Mouse (Mus musculus) mature B cell (primary cell): ENCODE results near the gene Mapk8ip3.

Source experiments
- in situ Hi-C: fragments of 300-500 bp; cut with MboI; formaldehyde crosslinking; loops from 2 replicates; pipeline ENCODE4 v1.14.3; 2019

Mapk8ip3 gene

GRCm38 (mm10) chr17:24885356-24886133 is 51.2 kb downstream of the Mapk8ip3 start:
- in situ Hi-C loops = no loop called here

- in situ Hi-C loops = no loop called here
Observed at GRCm38 (mm10) chr17:24884391-24884790, 52.4 kb downstream of the Mapk8ip3 start.

DNA sequence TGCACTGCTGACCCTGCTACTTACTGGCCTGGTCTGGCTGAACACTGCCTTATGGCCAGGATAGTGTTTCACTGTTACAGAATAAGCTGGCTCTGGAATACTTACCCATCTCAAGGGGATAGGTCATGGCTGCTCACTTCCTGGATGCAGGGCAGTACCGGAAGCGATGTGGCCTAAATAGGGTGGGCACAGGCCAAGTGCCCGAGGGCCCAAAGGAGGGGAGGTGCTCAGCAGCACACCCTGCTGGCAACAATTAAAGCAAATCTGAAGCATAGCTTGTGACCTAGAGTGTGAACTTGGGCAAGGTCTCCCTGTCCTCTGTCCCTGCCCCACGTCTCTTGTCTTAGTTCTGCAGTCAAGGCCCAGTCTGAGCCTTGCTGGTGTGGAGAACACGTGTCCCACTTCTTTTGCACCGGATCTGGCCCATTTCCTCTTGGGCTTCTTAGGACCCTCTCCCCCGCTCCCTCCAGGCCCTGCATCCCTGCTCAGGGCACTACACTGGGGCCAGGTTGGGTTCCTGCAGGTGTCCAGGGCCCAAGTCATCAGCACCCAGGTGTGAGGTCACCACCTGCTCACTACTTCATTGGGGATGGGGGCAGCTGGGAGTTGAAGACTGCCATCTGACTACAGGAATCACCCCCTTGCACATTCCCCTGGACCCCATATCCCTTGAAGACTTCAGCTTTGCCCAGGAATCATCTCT is 54.9 kb downstream of the Mapk8ip3 start:
- in situ Hi-C loops = no loop called here

GRCm38 (mm10) chr17:24878531-24878930 is 58.2 kb downstream of the Mapk8ip3 start:
- in situ Hi-C loops = no loop called here

- in situ Hi-C loops = no loop called here
Observed at GRCm38 (mm10) chr17:24878117-24878397, 58.7 kb downstream of the Mapk8ip3 start.

DNA sequence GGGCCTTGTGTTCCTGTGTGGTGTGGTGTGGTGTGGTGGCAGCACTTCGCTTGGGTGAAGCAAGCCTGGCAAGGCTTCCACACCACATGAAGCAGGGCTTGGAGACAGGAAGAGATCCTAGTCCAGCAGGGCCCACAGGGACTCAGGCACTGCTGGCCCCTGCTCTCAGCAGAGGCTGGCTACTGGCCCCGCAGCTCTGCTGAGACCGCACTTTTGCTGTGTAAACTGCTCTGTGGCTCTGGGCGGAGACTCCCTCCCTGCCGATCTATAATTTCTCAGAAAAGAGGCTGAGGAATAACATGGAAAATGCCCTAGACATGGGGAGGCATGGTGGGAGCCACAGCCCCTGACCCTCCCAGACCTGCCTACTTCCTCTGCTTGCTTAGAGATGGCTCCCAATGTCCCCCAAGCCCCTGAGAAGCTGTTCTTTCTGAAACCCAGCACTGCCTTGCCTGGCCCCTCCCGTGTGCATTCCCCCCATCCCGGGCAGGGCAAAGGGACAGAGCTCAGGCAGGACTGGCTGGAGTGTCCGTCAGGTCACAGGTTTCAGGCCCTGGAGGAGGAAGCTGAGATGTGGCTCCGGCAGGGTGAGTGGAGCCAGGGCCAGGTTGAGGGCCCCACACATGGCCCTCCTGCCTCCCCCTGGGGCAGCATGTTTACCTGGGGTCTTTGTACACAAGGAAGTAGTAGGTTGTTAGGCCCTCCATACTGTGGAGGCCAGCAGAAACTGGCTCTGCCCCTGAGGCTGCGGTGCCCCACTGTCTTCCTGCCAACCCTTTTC is 59.3 kb downstream of the Mapk8ip3 start:
- in situ Hi-C loops = no loop called here

DNA sequence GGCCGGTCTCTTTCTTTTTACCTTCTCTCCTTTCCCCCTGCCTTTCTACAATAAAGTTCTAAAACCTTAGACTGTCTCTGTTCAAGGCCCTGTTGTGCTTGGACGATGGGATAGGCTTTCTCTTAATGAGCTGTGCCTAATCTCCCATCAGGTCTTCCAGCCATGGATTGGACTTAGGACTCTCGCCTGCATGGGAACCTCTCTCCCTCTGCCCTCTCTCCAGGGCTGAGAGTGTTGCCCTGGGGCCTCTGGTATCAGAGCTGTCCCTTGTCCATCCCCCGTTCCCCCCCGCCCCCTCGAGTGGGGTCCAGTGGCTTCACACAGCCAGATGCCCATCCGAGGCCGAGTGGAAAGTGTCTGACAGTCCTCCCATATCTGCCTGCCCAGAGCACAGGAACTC is 61.8 kb downstream of the Mapk8ip3 start:
- in situ Hi-C loops = no loop called here

DNA sequence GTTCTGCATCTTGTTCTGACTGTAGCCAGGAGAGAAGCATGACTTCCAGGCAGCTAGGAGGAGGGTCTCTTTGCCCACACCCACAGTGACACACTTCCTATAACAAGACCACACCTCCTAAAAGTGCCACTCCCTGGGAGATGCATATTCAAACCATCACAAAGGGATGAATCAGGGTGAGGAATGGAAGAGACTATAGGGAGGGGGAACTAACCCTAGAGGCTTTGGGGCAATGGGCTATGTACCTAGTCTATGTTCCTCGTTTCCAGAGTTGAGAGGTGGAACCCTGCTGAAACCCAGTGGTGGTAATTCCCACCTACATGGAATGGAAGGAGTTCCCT is 62.4 kb downstream of the Mapk8ip3 start:
- in situ Hi-C loops = no loop called here

- in situ Hi-C loops = no loop called here
Observed at GRCm38 (mm10) chr17:24873695-24874404, 62.9 kb downstream of the Mapk8ip3 start.

DNA sequence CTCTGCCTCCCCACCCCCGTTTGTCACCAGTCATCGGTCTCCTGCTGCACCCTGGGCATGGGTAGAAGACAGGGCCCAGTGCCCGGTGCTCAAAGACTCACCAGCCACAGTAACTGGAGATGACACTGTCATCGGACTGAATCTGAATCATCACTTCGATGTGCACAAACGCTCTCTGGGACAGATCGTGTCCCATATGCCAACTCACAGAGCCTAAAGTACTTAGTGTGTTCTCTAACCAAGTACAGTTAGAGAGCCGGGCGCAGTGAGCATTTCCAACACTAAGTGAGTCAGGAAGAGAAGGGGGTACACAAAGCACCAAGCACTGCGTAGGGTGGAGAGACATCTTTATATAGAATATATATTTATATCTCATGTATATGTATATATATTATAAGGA is 68.9 kb downstream of the Mapk8ip3 start:
- in situ Hi-C loops = no loop called here

GRCm38 (mm10) chr17:24865776-24866175 is 71.0 kb downstream of the Mapk8ip3 start, which contains the start of gene Igfals:
TSS of gene Igfals (plus strand) at chr17:24865997.
- in situ Hi-C loops = no loop called here

- in situ Hi-C loops = no loop called here
Observed at GRCm38 (mm10) chr17:24861785-24862184, 75.0 kb downstream of the Mapk8ip3 start.

DNA sequence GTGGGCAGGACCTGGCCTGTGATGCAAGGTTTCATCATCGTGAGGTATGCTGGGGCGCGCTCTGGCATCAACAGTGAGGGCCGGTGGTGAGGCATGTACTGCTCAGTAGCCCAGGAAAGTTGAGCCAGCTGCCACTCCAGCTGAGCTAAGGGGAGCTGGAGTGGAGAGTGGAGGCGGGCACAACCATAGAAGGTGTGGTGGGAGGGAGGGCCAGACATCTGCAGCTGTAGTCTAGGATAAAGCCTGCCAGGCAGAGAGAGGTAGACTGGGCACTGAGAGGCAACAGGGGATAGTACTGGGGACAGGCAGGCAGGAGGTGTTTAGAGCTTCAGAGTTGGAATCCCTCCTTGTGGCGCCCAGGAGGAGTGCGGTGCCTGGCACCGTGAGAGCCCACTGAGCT is 76.7 kb downstream of the Mapk8ip3 start:
- in situ Hi-C loops = no loop called here

DNA sequence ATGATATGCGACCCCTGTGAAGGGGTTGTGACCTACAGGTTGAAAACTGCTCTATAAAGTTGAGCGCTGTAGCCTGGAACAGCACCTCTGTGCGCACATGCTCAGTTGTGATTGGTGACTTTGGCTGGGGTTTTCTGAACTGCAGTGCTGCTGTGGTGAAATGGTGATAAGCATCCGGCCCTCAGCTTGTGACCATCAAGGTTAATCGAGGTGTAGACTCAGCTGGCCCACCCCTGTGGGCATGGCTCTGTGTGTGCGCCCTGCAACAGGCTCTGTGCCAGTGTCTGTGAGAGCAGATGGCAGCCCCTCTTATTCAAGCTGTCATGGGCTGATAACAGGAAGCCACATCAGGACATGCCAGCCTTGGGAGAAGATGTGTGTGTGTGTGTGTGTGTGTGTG is 77.8 kb downstream of the Mapk8ip3 start:
- in situ Hi-C loops = no loop called here

DNA sequence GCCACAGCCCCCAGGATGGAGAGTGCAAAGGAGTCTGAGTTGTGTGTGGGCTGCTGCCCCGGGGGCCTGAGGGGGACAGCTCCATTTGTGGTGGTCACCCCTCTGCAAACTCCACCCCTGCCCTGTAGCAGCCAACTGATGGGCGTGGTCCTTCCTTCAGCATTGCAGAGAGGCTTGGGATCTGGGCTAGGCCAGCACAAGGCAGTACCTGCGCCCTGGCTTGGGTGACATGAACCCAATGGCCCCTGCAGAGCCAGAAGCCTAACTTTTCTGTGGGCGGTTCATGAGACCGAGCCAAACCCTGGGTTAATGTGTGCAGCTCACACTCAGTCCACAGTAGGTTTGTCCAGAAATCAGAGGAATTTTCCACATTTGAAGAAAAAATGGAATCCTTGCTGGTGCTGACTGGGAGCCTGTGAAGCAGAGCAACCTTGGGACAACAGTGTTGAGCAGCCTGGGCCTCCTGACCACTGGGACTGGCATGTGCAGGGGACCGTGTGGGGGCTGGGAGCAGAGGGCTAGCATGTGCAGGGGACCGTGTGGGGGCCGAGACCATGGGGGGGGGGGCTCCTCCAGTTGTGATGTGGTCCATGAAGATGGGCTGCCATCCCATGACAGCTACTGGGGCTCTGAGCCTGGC is 78.8 kb downstream of the Mapk8ip3 start:
- in situ Hi-C loops = no loop called here

- in situ Hi-C loops = no loop called here
Observed at GRCm38 (mm10) chr17:24856589-24856988, 80.2 kb downstream of the Mapk8ip3 start.

DNA sequence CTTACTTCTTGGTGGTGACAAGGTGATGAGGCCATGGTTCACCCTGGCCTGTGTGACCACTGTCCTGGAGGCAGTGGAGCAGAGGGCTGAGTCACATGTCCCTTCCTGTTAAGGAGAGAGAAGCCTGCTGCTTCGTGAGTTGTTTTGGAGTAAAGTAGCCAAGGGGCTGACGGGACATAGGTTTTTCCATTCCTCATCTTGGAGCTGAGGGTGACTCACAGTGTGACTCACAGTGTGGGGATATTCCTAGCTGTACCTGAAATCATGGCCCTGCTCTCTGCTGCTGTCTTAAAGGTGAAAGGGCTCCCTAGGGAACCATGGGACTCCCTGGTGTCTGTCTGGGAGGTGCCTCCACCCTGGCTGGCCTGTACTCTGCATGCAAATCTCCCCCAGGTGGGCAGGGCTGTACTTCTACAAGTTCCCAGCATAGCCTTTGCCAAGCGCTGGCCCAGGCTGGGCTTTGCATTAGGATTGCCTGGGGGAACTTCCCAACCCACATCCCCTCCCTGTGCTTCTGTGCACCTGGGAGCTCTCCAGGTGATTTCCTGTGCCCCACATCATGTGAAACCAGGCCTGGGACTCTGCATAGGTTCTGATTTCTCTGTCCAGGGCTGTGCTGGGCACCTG is 80.8 kb downstream of the Mapk8ip3 start:
- in situ Hi-C loops = no loop called here

DNA sequence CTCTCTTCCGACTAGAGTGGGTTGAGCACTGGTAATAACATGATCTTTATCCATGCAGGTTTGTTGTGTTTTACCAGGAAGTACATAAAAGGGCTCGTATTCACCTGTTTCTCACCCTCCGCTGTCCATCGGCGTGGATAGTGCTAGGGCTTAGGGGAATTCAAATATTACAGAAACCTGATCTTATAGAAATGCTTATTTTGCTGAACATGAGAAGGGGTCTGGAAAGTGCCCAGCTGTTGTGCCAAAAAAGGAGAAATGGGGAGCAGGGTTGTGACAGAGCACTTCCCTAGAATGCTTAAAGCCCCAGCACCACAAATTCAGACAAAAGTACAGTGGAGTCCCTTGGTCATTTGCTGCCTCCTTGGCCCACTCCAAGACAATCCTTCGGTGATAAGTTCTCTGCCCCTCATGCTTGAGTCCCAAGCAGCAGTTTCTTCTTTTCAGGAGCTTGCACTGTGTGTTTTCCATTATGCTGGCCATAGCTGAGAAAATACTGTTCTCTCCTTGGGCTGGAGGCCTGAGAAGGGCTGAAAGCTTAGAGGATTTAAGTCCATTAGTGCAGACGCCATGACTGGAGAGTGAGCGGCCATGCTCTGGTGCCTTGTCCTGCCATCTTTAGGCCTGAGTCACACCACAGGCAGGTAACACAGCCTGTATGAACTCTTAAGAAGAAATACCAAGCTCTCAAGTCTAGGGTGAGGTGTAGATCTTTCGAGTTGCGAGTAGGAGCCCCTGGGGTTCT is 85.2 kb downstream of the Mapk8ip3 start:
- in situ Hi-C loops = no loop called here

- in situ Hi-C loops = no loop called here
Observed at GRCm38 (mm10) chr17:24850773-24851127, 86.0 kb downstream of the Mapk8ip3 start.

DNA sequence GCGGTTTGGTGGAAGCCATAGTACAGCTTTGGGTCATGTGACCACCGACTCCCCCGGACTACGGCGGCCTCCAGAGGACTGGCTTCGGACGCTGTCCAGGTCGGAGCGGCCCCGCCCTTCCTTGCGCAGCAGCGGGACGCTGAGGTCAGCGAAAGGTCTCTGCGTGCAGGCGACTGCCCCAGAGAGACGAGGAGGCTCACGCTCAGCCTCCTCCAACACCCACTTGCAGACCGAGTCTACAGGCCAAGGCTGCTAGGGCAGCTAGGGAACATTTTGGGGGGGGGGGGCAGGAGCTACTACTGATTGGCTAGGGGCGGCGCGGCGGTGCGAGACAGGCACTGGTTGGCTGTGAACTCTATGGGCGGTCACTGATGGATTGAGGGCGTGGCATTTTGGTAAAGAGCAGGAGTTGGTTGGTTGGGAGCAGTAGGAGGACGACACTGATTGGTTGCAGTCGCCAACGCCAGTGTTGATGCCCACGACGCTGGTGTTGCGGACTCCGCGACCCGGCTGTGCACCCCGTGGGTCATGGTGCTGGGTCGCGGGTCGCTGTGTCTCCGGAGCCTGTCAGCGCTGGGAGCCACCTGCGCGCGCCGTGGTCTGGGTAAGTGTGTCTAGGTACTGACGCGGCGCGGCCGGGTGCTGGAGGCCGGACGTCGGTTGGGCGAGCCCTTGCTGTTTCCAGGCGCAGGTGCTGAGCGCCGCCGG is 86.6 kb downstream of the Mapk8ip3 start, which contains the start of gene Fahd1:
TSS of gene Fahd1 (minus strand) at position 300 of the 708 bp plus-strand sequence.
- in situ Hi-C loops = no loop called here
